Mouse (Mus musculus) hindbrain, embryonic 10.5 days (tissue): Measurements from ENCODE around the gene Zfp52. TPM values are rescaled to one million over a fixed set of nuclear protein-coding genes. Genes with fewer than 3 reads are reported as not detected.

Source experiments
- DNase-seq: peaks from one replicate; pipeline ENCODE4 v3.0.0-alpha.2; 2017; ENCODE audit warnings: low spot score
- H3K27ac ChIP-seq: fragments of 300-500 bp; sonication (generic); 2 replicates; pipeline ENCODE4 v1.5.1; 2016; ENCODE audit warnings: mild to moderate bottlenecking, moderate library complexity
- H3K27me3 ChIP-seq: fragments of 300-500 bp; sonication (generic); 2 replicates; pipeline ENCODE4 v1.6.1; 2016; ENCODE audit warnings: mild to moderate bottlenecking; ENCODE audit not compliant: poor library complexity, insufficient read depth, severe bottlenecking
- H3K36me3 ChIP-seq: fragments of 300-500 bp; sonication (generic); 2 replicates; pipeline ENCODE4 v1.6.1; 2016; ENCODE audit warnings: mild to moderate bottlenecking, moderate library complexity
- H3K4me1 ChIP-seq: fragments of 300-500 bp; sonication (generic); replicated peaks from 2 replicates; pipeline ENCODE4 v1.6.1; 2016; ENCODE audit warnings: mild to moderate bottlenecking
- H3K4me3 ChIP-seq: fragments of 300-500 bp; sonication (generic); 2 replicates; pipeline ENCODE4 v1.5.1; 2016; ENCODE audit warnings: mild to moderate bottlenecking, moderate library complexity
- H3K9me3 ChIP-seq: fragments of 300-500 bp; sonication (generic); 2 replicates; pipeline ENCODE4 v1.6.1; 2016; ENCODE audit warnings: mild to moderate bottlenecking, moderate library complexity
- WGBS: fragments of 180-500 bp; shearing (Covaris S2); methylation state at CpG from one replicate; pipeline ENCODE4 v1.1.7; 2016; 5-methylcytosine and 5-hydroxymethylcytosine counted together
- polyA plus RNA-seq: library from polyadenylated mRNA; unstranded; fragments of >200 nt; fragmentation: Nextera tagmentation; extraction: Ambion mirVana; gene quantifications from 2 replicates; pipeline ENCODE4 v1.2.1, GENCODE M21; 2016

The Zfp52 gene
- polyA plus RNA-seq: 1.5 and 2.0 TPM in 2 replicates

- H3K27ac ChIP-seq: peak within 1 kb of the TSS; percentile 77
- peak; percentile 49 for DNase-seq
- WGBS: 4% methylated on average over 21 of the region's 21 CpGs
- H3K36me3 ChIP-seq: no peaks in the 10 kb centered on the region
- peaks cover 24% of the 10 kb centered on the region for H3K4me1 ChIP-seq
- H3K27me3 ChIP-seq: no peaks in the 10 kb centered on the region
- H3K9me3 ChIP-seq: no peaks in the 10 kb centered on the region
- peak within 1 kb of the TSS; percentile 58 for H3K4me3 ChIP-seq
Measured at GRCm38 (mm10) chr17:21535096-21536001, at the start of gene Zfp52. Zfp52 (plus strand) TSS chr17:21535539.

GRCm38 (mm10) chr17:21488760-21489499 is 46.4 kb upstream of the Zfp52 start, which contains the start of gene Zfp53:
Zfp53 (plus strand) TSS chr17:21488998.
- Histone ChIP-seq H3K4me3 (peak within 1 kb of the TSS; percentile 68), H3K4me1 (peaks cover 17% of the 10 kb centered on the region), H3K36me3 (peaks cover 12% of the 10 kb centered on the region), H3K27ac (peak within 1 kb of the TSS; percentile 86), H3K9me3 (no peaks in the 10 kb centered on the region), H3K27me3 (no peaks in the 10 kb centered on the region)
- DNase-seq: peak; percentile 85
- WGBS: 2% methylated on average over 34 of the region's 34 CpGs

GRCm38 (mm10) chr17:21489500-21490001 is 45.8 kb upstream of the Zfp52 start:
- 25% methylated on average over 8 of the region's 8 CpGs for WGBS
- peaks cover 17% of the 10 kb centered on the region for H3K4me1 ChIP-seq
- H3K27ac ChIP-seq: peak overlapping the region; percentile 86; the same call in 1 of the 2 replicates
- peak overlapping the region; percentile 68 for H3K4me3 ChIP-seq
- peaks cover 16% of the 10 kb centered on the region for H3K36me3 ChIP-seq
- no peak for DNase-seq
- no peaks in the 10 kb centered on the region for H3K9me3 ChIP-seq
- H3K27me3 ChIP-seq: no peaks in the 10 kb centered on the region

DNA sequence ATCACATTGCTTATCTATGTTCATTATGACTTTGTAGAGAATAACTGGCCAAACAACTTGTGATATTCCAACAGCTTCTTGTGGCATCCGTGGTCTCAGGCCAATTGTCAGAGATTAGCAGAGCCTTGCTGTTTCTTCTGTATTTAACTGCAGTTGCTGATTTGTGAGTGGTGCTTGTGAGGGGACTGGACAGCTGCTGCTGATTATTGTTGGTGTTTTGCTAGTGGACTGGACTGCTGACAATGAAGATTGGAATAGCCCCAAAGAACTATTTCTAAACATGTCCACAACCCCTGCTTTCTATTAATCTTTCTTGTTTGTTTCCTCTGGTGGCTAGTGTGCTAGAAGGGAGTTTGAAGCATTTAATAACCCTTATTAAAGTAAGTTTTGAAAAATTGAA is 34.0 kb upstream of the Zfp52 start:
- Histone ChIP-seq H3K4me3 (no peak overlapping the region), H3K36me3 (peaks cover 23% of the 10 kb centered on the region), H3K4me1 (no peaks in the 10 kb centered on the region), H3K27ac (no peak overlapping the region), H3K27me3 (no peaks in the 10 kb centered on the region), H3K9me3 (peaks cover 4% of the 10 kb centered on the region; the same call in 1 of the 2 replicates)
- DNase-seq: no peak
- WGBS: 85% methylated on average over 1 of the region's 1 CpGs

- Histone ChIP-seq H3K9me3 (no peaks in the 10 kb centered on the region), H3K27me3 (no peaks in the 10 kb centered on the region), H3K36me3 (peaks cover 33% of the 10 kb centered on the region), H3K4me1 (no peaks in the 10 kb centered on the region), H3K27ac (no peak overlapping the region), H3K4me3 (no peak overlapping the region)
- no peak for DNase-seq
- 97% methylated on average over 1 of the region's 1 CpGs for WGBS
Measured at GRCm38 (mm10) chr17:21504524-21504923, 30.8 kb upstream of the Zfp52 start.

DNA sequence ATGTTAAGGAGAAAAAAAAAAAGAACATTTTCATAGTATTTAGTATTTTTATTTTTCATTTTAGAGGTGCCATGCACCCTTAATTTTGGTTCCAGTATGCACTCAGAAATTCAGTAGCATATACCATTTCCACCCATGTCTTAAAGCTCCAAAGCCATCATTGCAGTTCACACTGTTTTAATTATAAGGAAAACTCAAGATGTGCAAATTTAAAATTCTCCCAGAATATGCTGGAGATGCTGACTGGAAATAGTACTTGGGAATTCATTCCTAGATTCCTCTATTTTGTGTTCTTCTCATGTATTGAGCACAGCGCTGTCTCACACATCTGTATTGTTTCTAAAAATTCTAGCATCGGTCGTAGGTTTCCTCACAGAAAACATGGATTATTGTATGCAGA is 29.1 kb upstream of the Zfp52 start:
- DNase-seq: no peak
- Histone ChIP-seq H3K27ac (no peak overlapping the region), H3K9me3 (no peaks in the 10 kb centered on the region), H3K4me1 (no peaks in the 10 kb centered on the region), H3K27me3 (no peaks in the 10 kb centered on the region), H3K4me3 (no peak overlapping the region), H3K36me3 (peaks cover 27% of the 10 kb centered on the region)
- 96% methylated on average over 3 of the region's 3 CpGs for WGBS

- H3K4me3 ChIP-seq: no peak overlapping the region
- peaks cover 25% of the 10 kb centered on the region for H3K36me3 ChIP-seq
- H3K4me1 ChIP-seq: no peaks in the 10 kb centered on the region
- DNase-seq: no peak
- H3K27ac ChIP-seq: no peak overlapping the region
- no peaks in the 10 kb centered on the region for H3K9me3 ChIP-seq
- no peaks in the 10 kb centered on the region for H3K27me3 ChIP-seq
Measured at GRCm38 (mm10) chr17:21509756-21510155, 25.6 kb upstream of the Zfp52 start.

- H3K36me3 ChIP-seq: no peaks in the 10 kb centered on the region; the same call in 1 of the 2 replicates
- no peaks in the 10 kb centered on the region for H3K9me3 ChIP-seq
- no peaks in the 10 kb centered on the region for H3K27me3 ChIP-seq
- H3K4me1 ChIP-seq: peaks cover 8% of the 10 kb centered on the region; the same call in 1 of the 2 replicates
- DNase-seq: peak; percentile 45
- WGBS: 3% methylated on average over 8 of the region's 8 CpGs
- peak overlapping the region; percentile 89 for H3K27ac ChIP-seq
- H3K4me3 ChIP-seq: peak overlapping the region; percentile 57
Measured at GRCm38 (mm10) chr17:21515403-21516105, 19.8 kb upstream of the Zfp52 start.

- WGBS: 0% methylated on average over 37 of the region's 37 CpGs
- DNase-seq: peak; percentile 83
- peaks cover 8% of the 10 kb centered on the region; the same call in 1 of the 2 replicates for H3K4me1 ChIP-seq
- no peaks in the 10 kb centered on the region for H3K36me3 ChIP-seq
- peak overlapping the region; percentile 89 for H3K27ac ChIP-seq
- no peaks in the 10 kb centered on the region for H3K9me3 ChIP-seq
- peak overlapping the region; percentile 57 for H3K4me3 ChIP-seq
- no peaks in the 10 kb centered on the region for H3K27me3 ChIP-seq
Measured at GRCm38 (mm10) chr17:21516201-21517129, 18.9 kb upstream of the Zfp52 start.

DNA sequence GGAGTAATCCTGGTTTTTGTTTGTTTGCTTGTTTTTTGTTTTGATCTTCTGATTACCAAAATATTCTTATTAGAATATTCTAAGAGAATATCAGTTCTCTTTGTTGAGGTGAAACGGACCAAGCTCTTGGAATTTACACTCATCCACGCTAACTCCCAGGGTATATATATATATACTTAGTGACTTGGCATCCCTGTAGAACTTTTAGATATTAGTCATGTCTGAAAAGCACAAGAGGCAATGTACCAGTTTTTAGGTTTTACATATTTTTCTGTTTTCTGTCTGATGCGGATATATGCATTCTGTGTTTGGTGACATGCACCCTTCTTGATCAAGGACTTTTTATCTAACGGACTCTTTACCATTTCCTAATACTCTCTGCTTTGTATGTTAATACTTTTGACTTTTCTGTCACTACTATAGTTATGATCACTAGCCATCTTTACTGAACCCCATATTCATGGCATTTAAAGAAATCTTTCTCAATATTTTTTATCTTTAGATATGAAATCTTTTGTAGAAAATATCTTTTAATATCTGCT is 18.1 kb upstream of the Zfp52 start:
- Histone ChIP-seq H3K27ac (peak overlapping the region; percentile 89), H3K36me3 (no peaks in the 10 kb centered on the region), H3K9me3 (no peaks in the 10 kb centered on the region), H3K4me1 (peaks cover 8% of the 10 kb centered on the region; the same call in 1 of the 2 replicates), H3K27me3 (no peaks in the 10 kb centered on the region), H3K4me3 (peak overlapping the region; percentile 57)
- 51% methylated on average over 4 of the region's 4 CpGs for WGBS
- DNase-seq: no peak

- Histone ChIP-seq H3K9me3 (no peaks in the 10 kb centered on the region), H3K36me3 (no peaks in the 10 kb centered on the region)
- no peak for DNase-seq
Measured at GRCm38 (mm10) chr17:21526270-21526669, 9.1 kb upstream of the Zfp52 start.

More at GRCm38 (mm10) chr17:21526270-21526669, 9.1 kb upstream of the Zfp52 start:
- Histone ChIP-seq H3K4me3 (no peak overlapping the region), H3K27me3 (no peaks in the 10 kb centered on the region), H3K27ac (no peak overlapping the region), H3K4me1 (no peaks in the 10 kb centered on the region)
